Mouse (Mus musculus) liver, embryonic 12.5 days (tissue): ENCODE data around the gene Lzic. TPM values are rescaled to one million over a fixed set of nuclear protein-coding genes. Genes with fewer than 3 reads are reported as not detected.

Experiments
- ATAC-seq: fragments of 200-750 bp; cut with Nextera tagmentation; 2 replicates; pipeline ENCODE4 v1.8.0; 2017; ENCODE audit warnings: moderate number of reproducible peaks, mild to moderate bottlenecking, moderate library complexity
- H3K27ac ChIP-seq: fragments of 300-500 bp; sonication (generic); 2 replicates; pipeline ENCODE4 v1.5.1; 2016; ENCODE audit warnings: mild to moderate bottlenecking
- H3K27me3 ChIP-seq: fragments of 300-500 bp; sonication (generic); replicated peaks from 2 replicates; pipeline ENCODE4 v1.6.1; 2016; ENCODE audit warnings: mild to moderate bottlenecking, moderate library complexity
- H3K36me3 ChIP-seq: fragments of 300-500 bp; sonication (generic); 2 replicates; pipeline ENCODE4 v1.6.1; 2016; ENCODE audit warnings: mild to moderate bottlenecking, moderate library complexity
- H3K4me1 ChIP-seq: fragments of 300-500 bp; sonication (generic); 2 replicates; pipeline ENCODE4 v1.6.1; 2016
- H3K4me2 ChIP-seq: fragments of 300-500 bp; sonication (generic); 2 replicates; pipeline ENCODE4 v1.6.1; 2016; ENCODE audit warnings: mild to moderate bottlenecking, moderate library complexity
- H3K4me3 ChIP-seq: fragments of 300-500 bp; sonication (generic); 2 replicates; pipeline ENCODE4 v1.5.1; 2016; ENCODE audit warnings: mild to moderate bottlenecking, moderate library complexity
- H3K9ac ChIP-seq: fragments of 300-500 bp; sonication (generic); 2 replicates; pipeline ENCODE4 v1.6.1; 2016; ENCODE audit warnings: mild to moderate bottlenecking, moderate library complexity
- H3K9me3 ChIP-seq: fragments of 300-500 bp; sonication (generic); replicated peaks from 2 replicates; pipeline ENCODE4 v1.6.1; 2016; ENCODE audit warnings: mild to moderate bottlenecking, moderate library complexity
- WGBS: fragments of 180-500 bp; shearing (Covaris S2); methylation state at CpG from one replicate; pipeline ENCODE4 v1.1.7; 2016; ENCODE audit not compliant: insufficient replicate concordance; 5-methylcytosine and 5-hydroxymethylcytosine counted together
- polyA plus RNA-seq: library from polyadenylated mRNA; unstranded; fragments of >200 nt; fragmentation: Nextera tagmentation; extraction: Ambion mirVana; gene quantifications from 2 replicates; pipeline ENCODE4 v1.2.1, GENCODE M21; 2016

Lzic gene
- polyA plus RNA-seq, 1 experiment from 2014 or later: 23.8 TPM

DNA sequence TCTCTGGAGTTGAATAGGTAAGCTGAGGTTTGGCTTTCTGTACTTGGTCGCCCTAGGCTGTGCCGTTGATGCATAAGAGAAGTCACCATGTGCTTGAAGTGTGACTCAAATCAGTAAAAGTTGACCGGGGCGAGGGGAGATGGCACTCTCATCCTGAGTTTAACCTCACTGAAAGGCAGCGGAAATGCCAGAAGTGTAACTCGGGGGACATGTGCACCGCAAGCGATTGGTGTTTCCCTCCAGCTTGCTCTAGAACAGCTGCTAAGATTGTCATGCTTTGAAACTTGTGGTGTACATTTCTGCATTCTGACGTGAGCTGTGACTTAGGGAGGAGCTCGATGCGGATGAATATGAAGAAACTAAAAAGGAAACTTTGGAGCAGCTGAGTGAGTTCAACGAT is 2.7 kb downstream of the Lzic start:
- ATAC-seq: no peak
- peaks cover 59% of the 10 kb centered on the region for H3K36me3 ChIP-seq
- 0 out of 2 replicates have a peak, but pooled peaks cover 3% of the 10 kb centered on the region for H3K9me3 ChIP-seq
- no peak overlapping the region for H3K4me3 ChIP-seq
- peaks cover 24% of the 10 kb centered on the region for H3K4me1 ChIP-seq
- H3K4me2 ChIP-seq: no peak overlapping the region
- no peak overlapping the region for H3K9ac ChIP-seq
- no peaks in the 10 kb centered on the region for H3K27me3 ChIP-seq
- no peak overlapping the region for H3K27ac ChIP-seq
- WGBS: 90% methylated on average over 12 of the region's 12 CpGs

DNA sequence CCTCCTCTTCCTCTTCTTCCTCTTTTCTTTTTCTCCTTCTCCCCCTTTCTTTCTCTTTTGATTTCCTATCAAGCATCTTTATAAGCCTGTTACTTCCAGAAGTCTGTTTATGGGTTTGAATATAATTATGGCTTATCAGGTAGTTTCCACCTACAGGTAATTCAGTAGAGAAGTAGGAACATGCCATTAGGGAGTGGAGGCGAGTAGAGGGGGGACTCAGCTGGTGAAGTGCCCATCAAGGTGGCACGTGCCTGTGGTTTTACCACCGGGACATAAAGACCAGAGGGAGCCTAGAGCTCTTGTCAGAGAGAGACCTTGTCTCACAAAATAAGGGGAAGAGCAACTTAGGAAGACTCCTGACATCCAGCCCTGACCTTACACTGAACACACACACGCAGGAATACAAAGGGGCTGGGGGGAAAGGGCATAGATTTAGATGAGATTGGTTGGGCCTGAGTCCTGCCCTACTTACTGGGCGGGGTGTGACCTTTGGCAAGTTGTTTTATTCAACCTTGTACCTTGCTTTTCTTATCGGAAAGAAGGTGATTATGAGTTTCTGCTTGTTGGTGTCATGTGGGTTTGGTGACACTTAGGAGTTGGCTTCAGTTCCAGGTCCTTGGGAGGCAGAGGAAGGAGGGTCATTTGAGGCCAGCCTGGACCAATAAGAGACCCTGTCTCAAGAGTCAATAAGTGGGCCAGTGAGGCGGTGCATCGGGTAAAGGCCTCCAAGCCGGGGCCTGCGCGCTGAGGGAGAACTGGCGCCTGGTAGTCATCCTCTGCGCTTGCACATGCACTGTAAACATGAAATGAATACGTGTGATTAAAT is 4.6 kb downstream of the Lzic start:
- no peak overlapping the region for H3K9ac ChIP-seq
- no peak overlapping the region for H3K27ac ChIP-seq
- no peak overlapping the region for H3K4me3 ChIP-seq
- peaks cover 78% of the 10 kb centered on the region for H3K36me3 ChIP-seq
- H3K27me3 ChIP-seq: no peaks in the 10 kb centered on the region
- H3K4me1 ChIP-seq: peaks cover 15% of the 10 kb centered on the region
- no peak for ATAC-seq
- H3K9me3 ChIP-seq: 0 out of 2 replicates have a peak, but pooled peaks cover 3% of the 10 kb centered on the region
- H3K4me2 ChIP-seq: no peak overlapping the region
- 80% methylated on average over 14 of the region's 14 CpGs for WGBS

DNA sequence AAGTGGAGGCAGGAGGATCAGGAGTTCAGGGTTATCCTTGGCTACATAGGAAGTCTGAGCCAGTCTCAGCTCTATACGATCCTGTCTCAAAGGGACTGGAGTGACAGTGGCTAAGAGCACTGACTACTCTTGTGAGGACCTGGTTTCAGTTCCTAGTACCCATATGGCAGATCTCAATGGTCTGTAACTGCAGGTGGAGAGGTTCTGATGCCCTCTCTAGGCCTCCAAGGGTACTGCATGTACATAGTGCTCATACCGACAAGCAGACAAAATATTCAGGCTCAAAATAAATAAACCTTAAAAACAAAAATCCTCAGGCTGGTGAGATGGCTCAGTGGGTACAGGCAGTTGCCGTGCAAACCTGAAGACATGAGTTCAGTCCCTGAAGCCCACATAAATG is 6.1 kb downstream of the Lzic start:
- H3K9me3 ChIP-seq: 0 out of 2 replicates have a peak, but pooled peaks cover 3% of the 10 kb centered on the region
- no peak overlapping the region for H3K9ac ChIP-seq
- no peak overlapping the region for H3K27ac ChIP-seq
- no peak overlapping the region for H3K4me2 ChIP-seq
- ATAC-seq: no peak
- peaks cover 11% of the 10 kb centered on the region for H3K4me1 ChIP-seq
- WGBS: 87% methylated on average over 3 of the region's 3 CpGs
- H3K36me3 ChIP-seq: peaks cover 92% of the 10 kb centered on the region
- H3K27me3 ChIP-seq: no peaks in the 10 kb centered on the region
- H3K4me3 ChIP-seq: no peak overlapping the region

DNA sequence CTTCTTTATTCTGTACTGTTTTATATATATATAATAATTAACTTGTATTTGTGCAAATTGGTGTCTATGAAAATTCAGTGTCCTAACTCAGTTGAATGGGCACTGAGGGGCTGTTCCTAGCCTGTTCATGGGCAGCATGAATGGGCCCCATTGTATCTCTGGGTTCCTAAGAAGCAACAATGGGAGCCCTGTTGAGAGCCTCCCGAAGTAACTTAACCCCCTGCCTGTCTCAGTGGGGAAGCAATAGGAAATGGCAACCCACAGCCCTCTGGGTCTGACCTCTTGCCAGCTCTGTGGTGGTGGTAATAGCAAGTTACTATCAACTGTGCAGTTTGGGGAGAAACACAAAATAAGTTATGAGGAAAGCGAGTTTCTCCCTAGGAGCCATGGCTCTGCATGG is 11.6 kb downstream of the Lzic start:
- ATAC-seq: no peak
- peaks cover 90% of the 10 kb centered on the region for H3K36me3 ChIP-seq

DNA sequence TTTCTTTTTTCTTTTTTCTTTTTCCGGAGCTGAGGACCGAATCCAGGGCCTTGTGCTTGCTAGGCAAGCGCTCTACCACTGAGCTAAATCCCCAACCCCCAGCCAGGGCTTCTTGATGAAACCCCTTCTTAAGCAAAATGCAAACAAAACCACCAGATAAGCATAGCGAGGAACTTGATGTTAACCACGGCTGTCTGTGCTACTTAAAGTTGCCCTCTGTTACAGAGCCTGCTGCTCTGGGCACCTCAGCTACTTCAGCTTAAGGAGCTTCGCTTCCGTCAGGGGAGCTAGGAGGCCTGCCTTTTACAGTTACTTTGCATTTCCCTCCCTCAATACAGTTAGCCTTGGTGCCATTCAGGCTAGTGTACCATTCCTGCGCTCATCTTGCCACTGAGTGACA is 13.9 kb downstream of the Lzic start:
- Histone ChIP-seq H3K27ac (no peak overlapping the region), H3K4me1 (no peaks in the 10 kb centered on the region), H3K4me2 (no peak overlapping the region), H3K9me3 (no peaks in the 10 kb centered on the region), H3K36me3 (peaks cover 79% of the 10 kb centered on the region), H3K9ac (no peak overlapping the region), H3K4me3 (no peak overlapping the region), H3K27me3 (no peaks in the 10 kb centered on the region)
- no peak for ATAC-seq
- 72% methylated on average over 8 of the region's 8 CpGs for WGBS

More for the DNA sequence above, 11.6 kb downstream of the Lzic start:
- no peak overlapping the region for H3K4me3 ChIP-seq
- H3K9me3 ChIP-seq: no peaks in the 10 kb centered on the region
- no peak overlapping the region for H3K4me2 ChIP-seq
- no peak overlapping the region for H3K27ac ChIP-seq
- WGBS: 79% methylated on average over 2 of the region's 2 CpGs
- H3K27me3 ChIP-seq: no peaks in the 10 kb centered on the region
- no peak overlapping the region for H3K9ac ChIP-seq
- no peaks in the 10 kb centered on the region for H3K4me1 ChIP-seq

DNA sequence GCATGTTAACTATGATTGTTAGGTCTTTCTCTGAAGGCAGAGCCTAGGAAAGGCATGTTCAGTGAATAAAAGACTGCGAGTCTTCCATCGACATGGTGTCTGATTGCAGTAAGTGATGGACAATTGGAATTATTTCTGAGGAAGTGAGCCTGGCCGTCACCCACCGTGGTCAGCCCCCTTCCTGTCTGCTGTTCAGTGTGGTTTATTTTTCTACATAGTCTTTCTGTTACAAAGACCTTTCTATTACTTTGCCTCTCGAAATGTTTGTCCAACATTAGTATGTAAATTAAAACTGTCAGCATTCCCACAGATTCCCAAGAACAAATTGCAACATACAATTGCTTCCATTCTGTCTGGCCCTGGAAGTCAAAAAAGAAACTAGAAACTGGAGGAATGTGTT is 14.8 kb downstream of the Lzic start:
- no peak for ATAC-seq
- no peaks in the 10 kb centered on the region for H3K4me1 ChIP-seq
- peaks cover 70% of the 10 kb centered on the region for H3K36me3 ChIP-seq
- no peak overlapping the region for H3K4me3 ChIP-seq
- no peaks in the 10 kb centered on the region for H3K9me3 ChIP-seq
- no peak overlapping the region for H3K9ac ChIP-seq
- no peaks in the 10 kb centered on the region for H3K27me3 ChIP-seq
- no peak overlapping the region for H3K27ac ChIP-seq
- no peak overlapping the region for H3K4me2 ChIP-seq
- WGBS: 56% methylated on average over 5 of the region's 5 CpGs

DNA sequence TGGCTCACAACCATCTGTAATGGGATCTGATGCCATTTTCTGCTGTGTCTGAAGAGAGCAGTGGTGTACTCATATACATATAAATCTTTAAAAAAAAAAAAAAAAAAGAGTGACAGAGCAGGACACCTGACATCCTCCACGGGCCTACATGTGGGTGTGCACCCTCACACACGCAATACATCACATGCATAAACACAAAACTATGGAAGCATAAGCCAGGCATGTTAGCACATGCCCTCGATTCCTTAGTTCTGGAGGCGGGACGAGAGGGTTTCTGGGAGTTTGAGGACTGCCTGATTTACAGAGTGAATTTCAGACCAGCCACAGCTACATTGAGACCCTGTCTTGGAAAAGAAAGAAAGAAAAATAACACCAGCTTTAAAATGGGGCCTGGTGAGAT is 19.3 kb downstream of the Lzic start:
- H3K27ac ChIP-seq: no peak overlapping the region
- H3K36me3 ChIP-seq: peaks cover 32% of the 10 kb centered on the region
- H3K4me2 ChIP-seq: no peak overlapping the region
- H3K9me3 ChIP-seq: no peaks in the 10 kb centered on the region
- no peak for ATAC-seq
- no peak overlapping the region for H3K4me3 ChIP-seq
- H3K27me3 ChIP-seq: no peaks in the 10 kb centered on the region
- WGBS: 74% methylated on average over 5 of the region's 5 CpGs
- no peak overlapping the region for H3K9ac ChIP-seq
- no peaks in the 10 kb centered on the region for H3K4me1 ChIP-seq

DNA sequence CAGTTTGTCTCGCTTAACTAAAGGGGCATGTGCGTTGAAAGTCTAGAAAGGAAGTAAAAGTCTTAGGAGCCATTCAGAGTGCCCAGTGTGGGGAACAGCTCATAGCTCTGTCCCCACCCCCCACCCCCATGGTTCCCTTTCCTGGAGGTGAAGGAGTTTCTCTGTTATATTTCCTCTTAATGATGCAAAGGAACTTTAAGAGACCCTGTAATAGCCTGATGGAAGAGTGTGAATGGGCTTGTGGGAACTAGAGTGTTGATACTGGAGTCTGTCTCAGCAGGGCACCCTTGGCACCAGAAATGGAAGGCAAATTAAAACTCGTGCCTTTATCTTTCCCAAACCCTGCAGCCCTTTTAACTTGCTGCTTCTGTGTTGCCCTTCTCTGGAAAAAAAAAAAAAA is 19.8 kb downstream of the Lzic start:
- no peaks in the 10 kb centered on the region for H3K27me3 ChIP-seq
- ATAC-seq: no peak
- H3K4me3 ChIP-seq: no peak overlapping the region
- H3K4me1 ChIP-seq: no peaks in the 10 kb centered on the region
- H3K9ac ChIP-seq: no peak overlapping the region
- H3K4me2 ChIP-seq: no peak overlapping the region
- WGBS: 16% methylated on average over 3 of the region's 3 CpGs
- H3K9me3 ChIP-seq: no peaks in the 10 kb centered on the region
- H3K27ac ChIP-seq: no peak overlapping the region
- peaks cover 27% of the 10 kb centered on the region for H3K36me3 ChIP-seq

DNA sequence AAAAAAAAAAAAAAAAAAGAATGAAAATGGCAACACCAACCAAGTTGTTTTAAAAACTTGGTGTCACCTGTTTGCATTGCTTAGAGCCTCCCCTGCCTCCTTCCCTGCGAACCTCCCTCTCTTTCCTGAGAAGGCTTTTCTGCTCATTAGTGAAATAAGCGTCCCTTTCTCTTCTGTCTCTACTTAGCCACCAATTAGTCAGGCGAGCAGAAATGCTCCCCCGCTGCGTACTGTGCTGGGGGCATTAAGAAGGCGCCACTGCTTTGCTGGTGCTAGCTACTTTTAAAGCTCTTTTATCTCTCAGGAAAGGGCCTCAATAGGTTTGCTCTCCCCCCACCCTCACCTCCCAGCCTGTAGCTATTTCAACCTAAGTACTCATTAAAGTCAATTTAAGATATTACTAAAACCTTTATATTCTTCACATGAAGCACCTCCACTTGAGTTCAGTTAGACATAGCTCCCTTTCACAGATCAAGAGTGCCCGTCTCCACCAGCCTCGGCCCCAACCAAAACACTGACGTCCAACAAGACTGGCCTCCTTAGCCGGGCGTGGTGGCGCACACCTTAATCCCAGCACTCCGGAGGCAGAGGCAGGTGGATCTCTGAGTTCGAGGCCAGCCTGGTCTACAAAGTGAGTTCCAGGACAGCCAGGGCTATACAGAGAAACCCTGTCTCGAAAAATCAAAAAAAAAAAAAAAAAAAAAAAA is 20.4 kb downstream of the Lzic start:
- WGBS: 66% methylated on average over 15 of the region's 15 CpGs
- Histone ChIP-seq H3K4me2 (no peak overlapping the region), H3K27me3 (no peaks in the 10 kb centered on the region), H3K36me3 (peaks cover 22% of the 10 kb centered on the region), H3K9me3 (no peaks in the 10 kb centered on the region), H3K4me3 (no peak overlapping the region), H3K4me1 (no peaks in the 10 kb centered on the region), H3K9ac (no peak overlapping the region), H3K27ac (no peak overlapping the region)
- ATAC-seq: no peak

DNA sequence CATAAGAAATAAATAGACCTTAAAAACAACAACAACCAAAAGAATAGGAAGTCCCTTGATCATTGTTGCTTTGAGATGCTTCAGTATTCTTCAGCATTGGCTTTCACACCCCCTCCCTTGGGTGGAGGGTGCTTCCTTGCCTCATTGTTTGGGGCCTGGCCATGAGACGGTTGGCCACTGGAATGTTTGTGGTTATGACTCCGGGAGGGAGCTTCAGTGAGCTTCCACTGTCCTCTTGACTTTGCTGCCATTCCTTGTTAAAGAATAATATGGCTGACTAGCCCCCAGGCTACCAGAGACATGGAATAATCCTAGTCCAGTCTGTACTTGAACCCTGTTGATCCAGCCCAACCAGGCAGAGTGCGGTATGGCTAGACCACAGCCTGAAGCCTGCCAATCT is 21.9 kb downstream of the Lzic start:
- Histone ChIP-seq H3K9me3 (no peaks in the 10 kb centered on the region), H3K4me3 (no peak overlapping the region), H3K36me3 (peaks cover 8% of the 10 kb centered on the region; the same call in 1 of the 2 replicates), H3K4me1 (0 out of 2 replicates have a peak, but pooled peaks cover 2% of the 10 kb centered on the region), H3K9ac (no peak overlapping the region), H3K27me3 (no peaks in the 10 kb centered on the region), H3K4me2 (no peak overlapping the region), H3K27ac (no peak overlapping the region)
- WGBS: 40% methylated on average over 3 of the region's 3 CpGs
- ATAC-seq: no peak

DNA sequence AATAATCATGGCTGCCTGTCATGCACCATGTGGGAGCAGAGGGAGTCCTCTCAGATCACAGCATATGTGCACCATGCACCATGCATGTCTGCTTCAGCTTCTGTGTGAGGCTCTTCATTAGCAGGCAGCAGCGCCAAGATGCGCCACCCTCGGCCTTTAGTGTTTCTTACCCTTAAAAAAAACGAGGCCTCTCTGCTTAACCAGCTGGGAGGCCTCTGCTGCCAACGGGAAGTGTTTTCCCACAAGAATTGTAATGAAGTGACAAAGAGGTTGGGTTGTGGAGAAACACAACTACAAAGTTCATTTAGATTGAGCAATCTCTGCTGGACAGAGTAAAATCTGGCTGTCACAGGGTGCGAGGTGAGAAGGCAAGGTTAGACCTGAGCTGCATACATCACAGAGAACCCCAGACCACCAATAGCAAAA is 26.2 kb downstream of the Lzic start:
- no peaks in the 10 kb centered on the region for H3K9me3 ChIP-seq

DNA sequence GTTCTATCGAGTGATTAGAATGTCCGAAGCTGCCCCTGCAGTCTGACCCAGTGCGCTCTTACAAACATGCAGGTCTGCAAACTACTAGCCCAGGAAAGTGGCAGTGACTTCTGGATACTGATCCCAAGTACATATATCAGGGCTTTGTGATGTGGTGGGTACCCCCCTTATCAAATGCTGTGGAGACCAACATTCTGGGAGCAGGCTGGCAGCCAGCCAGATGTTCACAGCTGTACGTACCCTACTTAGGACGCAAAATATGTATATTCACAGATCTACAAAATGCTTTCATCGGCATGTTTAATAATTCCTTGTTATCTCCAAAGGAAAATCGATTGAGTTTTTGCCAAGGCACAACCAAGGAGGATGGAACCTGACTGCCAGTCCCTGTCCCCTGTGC is 27.0 kb downstream of the Lzic start:
- no peak overlapping the region for H3K4me3 ChIP-seq
- no peaks in the 10 kb centered on the region for H3K9me3 ChIP-seq
- H3K9ac ChIP-seq: no peak overlapping the region
- H3K36me3 ChIP-seq: no peaks in the 10 kb centered on the region
- no peak overlapping the region for H3K27ac ChIP-seq
- no peaks in the 10 kb centered on the region for H3K27me3 ChIP-seq
- H3K4me2 ChIP-seq: no peak overlapping the region
- ATAC-seq: no peak
- 0 out of 2 replicates have a peak, but pooled peaks cover 3% of the 10 kb centered on the region for H3K4me1 ChIP-seq
- WGBS: 75% methylated on average over 7 of the region's 7 CpGs

More for the DNA sequence above, 26.2 kb downstream of the Lzic start:
- H3K4me2 ChIP-seq: no peak overlapping the region
- H3K9ac ChIP-seq: no peak overlapping the region
- H3K27me3 ChIP-seq: no peaks in the 10 kb centered on the region
- WGBS: 48% methylated on average over 6 of the region's 6 CpGs
- H3K27ac ChIP-seq: no peak overlapping the region
- no peak overlapping the region for H3K4me3 ChIP-seq
- peak; percentile 24; the same call in 1 of the 2 replicates for ATAC-seq
- 0 out of 2 replicates have a peak, but pooled peaks cover 2% of the 10 kb centered on the region for H3K4me1 ChIP-seq
- H3K36me3 ChIP-seq: no peaks in the 10 kb centered on the region
